Mouse (Mus musculus) liver, embryonic 12.5 days (tissue): Measurements from ENCODE around the gene Cldn34b2. TPM values are rescaled to one million over a fixed set of nuclear protein-coding genes. Genes with fewer than 3 reads are reported as not detected.
"Not testable (repeated sequence)": the region's sequence is repeated elsewhere in the genome, so short reads cannot be mapped to it uniquely, and the experiment has no call there.

Experiments used
- ATAC-seq: fragments of 200-750 bp; cut with Nextera tagmentation; 2 replicates; pipeline ENCODE4 v1.8.0; 2017; ENCODE audit warnings: moderate number of reproducible peaks, mild to moderate bottlenecking, moderate library complexity
- H3K27ac ChIP-seq: fragments of 300-500 bp; sonication (generic); 2 replicates; pipeline ENCODE4 v1.5.1; 2016; ENCODE audit warnings: mild to moderate bottlenecking
- H3K27me3 ChIP-seq: fragments of 300-500 bp; sonication (generic); replicated peaks from 2 replicates; pipeline ENCODE4 v1.6.1; 2016; ENCODE audit warnings: mild to moderate bottlenecking, moderate library complexity
- H3K36me3 ChIP-seq: fragments of 300-500 bp; sonication (generic); 2 replicates; pipeline ENCODE4 v1.6.1; 2016; ENCODE audit warnings: mild to moderate bottlenecking, moderate library complexity
- H3K4me1 ChIP-seq: fragments of 300-500 bp; sonication (generic); 2 replicates; pipeline ENCODE4 v1.6.1; 2016
- H3K4me2 ChIP-seq: fragments of 300-500 bp; sonication (generic); 2 replicates; pipeline ENCODE4 v1.6.1; 2016; ENCODE audit warnings: mild to moderate bottlenecking, moderate library complexity
- H3K4me3 ChIP-seq: fragments of 300-500 bp; sonication (generic); 2 replicates; pipeline ENCODE4 v1.5.1; 2016; ENCODE audit warnings: mild to moderate bottlenecking, moderate library complexity
- H3K9ac ChIP-seq: fragments of 300-500 bp; sonication (generic); 2 replicates; pipeline ENCODE4 v1.6.1; 2016; ENCODE audit warnings: mild to moderate bottlenecking, moderate library complexity
- H3K9me3 ChIP-seq: fragments of 300-500 bp; sonication (generic); replicated peaks from 2 replicates; pipeline ENCODE4 v1.6.1; 2016; ENCODE audit warnings: mild to moderate bottlenecking, moderate library complexity
- WGBS: fragments of 180-500 bp; shearing (Covaris S2); methylation state at CpG from one replicate; pipeline ENCODE4 v1.1.7; 2016; ENCODE audit not compliant: insufficient replicate concordance; 5-methylcytosine and 5-hydroxymethylcytosine counted together
- polyA plus RNA-seq: library from polyadenylated mRNA; unstranded; fragments of >200 nt; fragmentation: Nextera tagmentation; extraction: Ambion mirVana; gene quantifications from 2 replicates; pipeline ENCODE4 v1.2.1, GENCODE M21; 2016

The Cldn34b2 gene
- polyA plus RNA-seq, 1 experiment from 2014 or later = not detected

DNA sequence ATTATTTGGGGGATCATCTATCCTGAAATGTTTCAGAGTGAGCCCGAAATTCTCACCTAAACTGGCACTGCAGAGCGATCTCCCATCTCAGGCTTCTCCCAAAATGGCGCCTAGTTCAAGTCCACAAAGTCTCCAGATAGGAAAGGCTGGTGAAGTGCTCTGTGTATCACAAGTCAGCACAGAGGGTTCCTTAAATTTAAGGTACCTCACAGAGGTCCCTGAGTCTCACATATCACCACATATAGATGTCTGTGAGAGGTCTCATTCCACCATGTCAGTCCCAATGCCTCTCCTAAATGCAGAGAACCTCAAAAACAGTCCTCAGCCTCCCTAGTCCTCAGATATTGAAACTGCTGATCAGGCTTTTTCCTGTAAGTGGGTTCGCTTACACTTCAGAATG, 34.6 kb downstream of the Cldn34b2 start, which contains the start of gene Magea2:
Gene Magea2, minus strand, starts transcription at position 101 of the 400 bp plus-strand sequence.
- 58% methylated on average over 4 of the region's 4 CpGs for WGBS
- H3K9me3 ChIP-seq, H3K27me3 ChIP-seq, H3K4me2 ChIP-seq, H3K36me3 ChIP-seq, H3K9ac ChIP-seq, ATAC-seq, H3K27ac ChIP-seq, H3K4me3 ChIP-seq, H3K4me1 ChIP-seq: not testable (repeated sequence)

GRCm38 (mm10) chrX:155089693-155090092, 38.5 kb downstream of the Cldn34b2 start, which contains the start of gene Magea1:
Gene Magea1, minus strand, starts transcription at chrX:155089793.
- not testable (repeated sequence) for H3K27me3 ChIP-seq, H3K9me3 ChIP-seq, ATAC-seq, H3K27ac ChIP-seq, H3K4me3 ChIP-seq, H3K4me1 ChIP-seq, H3K4me2 ChIP-seq, H3K36me3 ChIP-seq, H3K9ac ChIP-seq
- no CpG with 5 or more reads among the region's 2 CpGs for WGBS

Other genes starting within 250 kb of the Cldn34b2 start
- gene Cldn34b1, start 238.1 kb downstream of the Cldn34b2 start, polyA plus RNA-seq = not detected in 2 replicates
- not detected in 2 replicates for gene Magea6, start 192.4 kb downstream of the Cldn34b2 start, polyA plus RNA-seq
- gene Magea3, start 178.9 kb downstream of the Cldn34b2 start, polyA plus RNA-seq = not detected in 2 replicates
- gene Magea8, start 132.6 kb downstream of the Cldn34b2 start, polyA plus RNA-seq = not detected in 2 replicates
- gene Magea5, start 65.3 kb downstream of the Cldn34b2 start, polyA plus RNA-seq = not detected in 2 replicates
- not detected in 2 replicates for gene Magea1, start 38.6 kb downstream of the Cldn34b2 start, polyA plus RNA-seq
- not detected in 2 replicates for gene Magea2, start 34.7 kb downstream of the Cldn34b2 start, polyA plus RNA-seq
- gene Sat1, start 88.0 kb upstream of the Cldn34b2 start, polyA plus RNA-seq = 58.6 and 63.2 TPM in 2 replicates
- gene Acot9, start 134.0 kb upstream of the Cldn34b2 start, polyA plus RNA-seq = 16.0 and 17.1 TPM in 2 replicates
- 137 and 143 TPM in 2 replicates for gene Prdx4, start 212.3 kb upstream of the Cldn34b2 start, polyA plus RNA-seq